Mouse (Mus musculus) adrenal gland, postnatal 10 days (tissue): ENCODE results near the gene Ino80e. TPM values are rescaled to one million over a fixed set of nuclear protein-coding genes. Genes with fewer than 3 reads are reported as not detected.
"Not testable (repeated sequence)": the region's sequence is repeated elsewhere in the genome, so short reads cannot be mapped to it uniquely, and the experiment has no call there.

Experiments used
- DNase-seq: peaks from one replicate; pipeline ENCODE4 v3.0.0; 2021; ENCODE audit warnings: mixed read lengths
- long read RNA-seq, 2 experiments: library from polyadenylated mRNA; stranded (forward); transcript quantifications; one replicate each; pipeline ENCODE4 v2.0.0; 2021
- total RNA-seq, 2 experiments: library from RNA; stranded (reverse); gene quantifications; 2 replicates each; pipeline ENCODE4 v1.2.3; 2021

Ino80e gene
- 10 to 100 TPM; 35.4 to 45.6 TPM for total RNA-seq
- long read RNA-seq, experiment 1, transcript Ino80e-203 (7 exons, 1,973 nt): major isoform, 11 of 25 reads
- long read RNA-seq, experiment 1, partial matches to known transcripts: 2 of 25 reads
- long read RNA-seq, experiment 1, other reads (novel, unspliced or antisense): 11 of 25 reads
- long read RNA-seq, experiment 2, transcript Ino80e-203 (7 exons, 1,973 nt): major isoform, 10 of 20 reads
- long read RNA-seq, experiment 2, partial matches to known transcripts: 1 of 20 reads
- long read RNA-seq, experiment 2, other reads (novel, unspliced or antisense): 8 of 20 reads

DNA sequence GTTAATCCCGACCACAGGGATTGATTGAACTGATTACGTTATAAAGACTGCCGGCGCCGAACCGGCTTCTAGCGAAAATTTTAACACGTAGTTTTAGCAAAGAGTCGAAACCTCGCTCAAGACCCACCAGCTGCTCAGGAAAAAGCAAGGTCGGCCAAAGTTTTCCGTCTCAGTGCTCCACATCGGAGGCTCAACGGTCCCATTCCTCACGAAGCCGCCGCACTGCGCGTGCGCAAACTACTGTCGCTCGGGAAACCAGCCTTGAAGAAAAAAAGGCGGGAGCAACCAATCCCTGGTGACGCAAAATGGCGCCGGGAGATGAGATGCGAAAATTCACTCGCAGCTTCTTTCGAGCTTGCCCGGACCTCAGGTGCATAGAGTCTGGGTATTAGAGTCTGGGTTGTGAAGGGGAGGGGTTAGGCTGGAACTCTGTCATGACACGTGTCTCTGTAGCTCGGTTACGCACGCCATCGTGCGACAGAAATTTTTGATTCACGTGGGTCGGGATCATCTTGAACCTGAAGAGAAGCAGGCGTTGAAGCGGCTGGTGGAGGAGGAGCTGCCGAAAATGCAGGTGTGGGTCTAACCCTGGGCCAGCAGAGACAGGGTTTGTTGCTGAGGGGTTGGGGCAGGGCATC, at the start of gene Ino80e:
Ino80e (minus strand) TSS at position 231 of the 638 bp plus-strand sequence.
- peak; percentile 94 for DNase-seq

GRCm38 (mm10) chr7:126905590-126905989, 43.4 kb upstream of the Ino80e start:
- no peak for DNase-seq

- DNase-seq: not testable (repeated sequence)
These were observed 37.6 kb upstream of the Ino80e start for GRCm38 (mm10) chr7:126899781-126900180.

DNA sequence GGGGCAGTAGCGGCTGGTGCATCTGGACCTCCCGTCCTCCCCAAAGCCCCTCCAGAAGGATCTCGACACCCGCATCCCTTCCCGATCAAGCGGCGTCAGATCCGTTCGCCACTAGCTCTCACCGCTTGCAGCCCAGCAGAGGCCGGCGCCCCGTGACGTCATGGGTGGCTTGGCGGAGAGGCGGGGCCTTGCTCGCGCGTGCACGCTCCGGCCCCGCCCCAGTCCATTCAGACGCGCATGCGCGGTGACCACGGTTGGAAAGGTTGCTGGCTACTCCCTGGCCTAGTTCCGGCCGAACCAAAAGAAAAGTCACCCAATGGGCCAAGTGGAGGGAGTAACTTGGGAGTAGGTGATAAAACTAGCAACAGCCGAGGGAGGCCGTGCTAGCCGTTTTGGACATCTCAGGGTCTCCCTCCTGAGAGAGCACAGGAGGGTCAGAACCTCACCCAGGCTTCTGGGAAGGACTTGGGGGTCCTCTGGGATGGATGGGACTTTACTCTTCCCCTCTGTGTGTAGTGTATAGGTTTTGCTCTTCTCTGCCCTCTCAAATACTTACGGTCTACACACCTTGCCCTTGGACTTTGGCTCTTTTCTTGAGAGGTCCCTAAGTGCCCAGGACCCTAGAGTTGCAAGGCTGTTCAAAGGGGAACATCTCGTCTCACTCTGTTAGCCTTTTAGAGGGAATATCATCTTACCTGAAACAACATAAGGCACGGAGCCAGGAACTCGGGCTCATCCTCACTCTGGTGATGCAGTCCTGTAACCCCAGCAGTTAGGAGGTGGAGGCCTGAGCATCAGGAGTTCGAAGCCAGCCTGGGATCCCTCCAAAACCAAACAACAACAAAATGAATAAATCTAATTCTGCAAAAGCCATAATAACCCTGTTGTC, 36.2 kb upstream of the Ino80e start:
- DNase-seq: peak; percentile 99

- DNase-seq: no peak
These were observed 35.4 kb upstream of the Ino80e start for GRCm38 (mm10) chr7:126897390-126898101.

DNA sequence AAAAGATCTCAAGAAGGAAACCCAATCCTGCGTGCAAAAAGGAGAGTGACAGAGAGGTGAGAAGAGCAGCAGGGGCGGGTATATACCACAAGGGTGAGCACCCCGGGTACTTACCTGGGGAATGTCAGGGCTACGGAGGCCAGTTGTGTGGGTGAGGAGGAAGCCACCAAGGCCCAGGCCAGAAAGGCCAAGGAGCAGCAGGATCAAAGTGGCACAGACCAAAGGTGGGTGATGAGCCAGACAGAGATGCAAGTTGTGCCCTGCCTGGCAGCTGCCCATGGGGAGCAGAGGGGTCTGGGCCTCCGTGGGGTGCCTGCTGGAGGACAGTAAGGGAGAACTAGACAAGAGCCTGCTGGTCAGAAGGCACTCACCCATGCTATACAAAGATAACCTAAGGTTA, 34.7 kb upstream of the Ino80e start:
- DNase-seq: no peak

DNA sequence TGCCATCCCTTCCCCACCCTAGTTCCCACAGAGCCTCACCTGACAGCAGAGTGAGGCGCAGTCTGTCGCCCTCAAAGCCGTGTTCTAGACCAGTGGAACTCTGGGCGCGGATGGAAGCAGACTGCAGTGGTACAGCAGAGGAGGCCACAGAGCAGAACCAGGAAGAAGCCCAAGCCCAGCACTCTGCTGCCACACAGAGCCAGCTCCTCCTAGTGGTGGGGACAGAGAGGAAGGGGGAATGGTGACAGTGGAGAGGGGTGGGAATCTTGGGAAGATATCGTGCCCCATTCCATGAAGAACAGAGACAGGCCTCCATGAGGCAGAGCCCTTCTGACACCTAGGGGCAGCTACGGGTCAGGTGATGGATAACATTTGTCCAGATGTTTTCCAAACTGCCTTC, 26.7 kb upstream of the Ino80e start:
- DNase-seq: no peak

GRCm38 (mm10) chr7:126887281-126887680, 25.1 kb upstream of the Ino80e start:
- no peak for DNase-seq

DNA sequence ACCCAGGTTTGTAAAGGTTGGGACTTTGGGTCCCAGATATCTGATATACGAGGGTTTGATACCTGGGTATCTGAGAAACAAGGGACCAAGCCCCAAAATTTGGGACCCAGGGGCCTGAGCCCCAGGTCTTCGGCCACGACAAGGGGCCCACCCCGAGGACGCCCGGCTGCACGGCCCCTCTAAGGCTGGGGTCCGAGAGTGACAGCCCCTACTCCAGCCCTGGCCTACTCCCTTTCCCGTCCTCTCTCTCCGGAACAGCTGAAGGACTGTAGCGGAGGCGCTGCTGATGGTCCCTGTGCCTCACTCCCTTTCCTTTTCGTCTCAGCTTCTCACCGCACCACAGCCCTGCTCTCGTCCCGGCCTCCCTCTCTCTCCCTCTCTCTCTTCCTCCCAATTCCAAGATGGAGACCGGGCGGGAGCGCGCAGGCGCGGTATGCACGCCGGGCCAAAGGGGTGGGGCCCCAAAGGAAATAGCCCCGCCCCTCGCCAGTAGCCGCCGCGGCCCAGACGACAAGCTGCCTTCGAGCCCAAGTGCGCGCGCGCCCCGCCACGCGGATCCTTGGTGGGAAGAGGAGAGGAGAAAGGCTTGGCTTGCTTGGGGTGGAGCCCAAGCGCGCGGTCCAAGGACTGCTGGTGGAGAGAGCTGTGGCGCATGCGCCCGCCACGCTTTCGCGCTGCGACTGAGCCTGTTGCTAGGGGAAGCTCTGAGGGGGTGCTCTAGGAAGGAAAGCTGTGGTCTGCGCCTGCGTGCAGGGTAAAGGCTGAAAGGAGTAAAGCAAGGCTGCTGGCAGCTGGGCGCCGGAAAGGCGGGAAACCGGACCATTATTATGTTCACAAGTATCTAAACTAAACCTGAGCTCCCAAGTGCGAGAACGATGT, 22.3 kb upstream of the Ino80e start, which contains the start of gene Taok2:
Taok2 (minus strand) TSS at position 418 of the 879 bp plus-strand sequence.
- peak; percentile 98 for DNase-seq

- peak; percentile 40 for DNase-seq
These were observed 21.6 kb upstream of the Ino80e start for GRCm38 (mm10) chr7:126883731-126884181.

DNA sequence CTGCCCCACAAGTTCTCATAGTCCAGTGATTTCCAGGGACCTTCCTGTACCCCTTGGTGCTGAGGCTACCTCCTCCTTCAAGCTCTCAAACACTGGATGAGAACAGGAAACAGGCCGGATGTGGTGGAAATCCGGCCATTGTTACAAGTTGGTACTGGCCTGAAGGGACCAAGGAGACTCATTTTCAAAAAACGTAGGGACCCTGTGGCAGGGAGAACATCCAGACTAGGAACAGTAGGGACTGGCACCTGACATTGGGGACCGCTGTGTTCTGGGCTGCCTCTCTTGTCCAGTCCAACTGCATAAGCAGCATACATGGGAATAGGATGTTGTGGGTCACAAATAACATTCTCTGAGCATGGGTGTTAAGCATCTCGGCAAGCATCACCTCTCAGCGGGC, 18.9 kb upstream of the Ino80e start:
- no peak for DNase-seq

DNA sequence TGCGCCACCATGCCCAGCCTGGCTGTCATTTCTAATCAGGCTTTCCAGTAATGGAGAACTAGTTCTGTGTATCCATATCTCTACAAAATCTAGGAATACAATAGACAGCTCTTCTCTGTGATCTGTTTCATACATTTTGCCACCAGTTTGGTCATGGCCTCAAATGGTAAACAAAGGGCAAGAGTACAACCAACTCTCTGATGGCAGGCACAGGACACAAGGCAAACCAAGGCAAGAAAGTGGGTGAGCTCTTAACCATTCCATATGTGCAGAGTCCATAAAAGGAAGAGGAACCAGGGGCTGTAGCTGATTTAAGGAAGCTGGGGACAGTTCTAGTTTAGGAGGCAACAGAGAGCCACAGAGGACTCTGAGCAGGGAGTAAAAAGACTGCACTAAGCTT, 15.1 kb upstream of the Ino80e start:
- no peak for DNase-seq

- no peak for DNase-seq
These were observed 8.3 kb upstream of the Ino80e start for GRCm38 (mm10) chr7:126870520-126870891.

DNA sequence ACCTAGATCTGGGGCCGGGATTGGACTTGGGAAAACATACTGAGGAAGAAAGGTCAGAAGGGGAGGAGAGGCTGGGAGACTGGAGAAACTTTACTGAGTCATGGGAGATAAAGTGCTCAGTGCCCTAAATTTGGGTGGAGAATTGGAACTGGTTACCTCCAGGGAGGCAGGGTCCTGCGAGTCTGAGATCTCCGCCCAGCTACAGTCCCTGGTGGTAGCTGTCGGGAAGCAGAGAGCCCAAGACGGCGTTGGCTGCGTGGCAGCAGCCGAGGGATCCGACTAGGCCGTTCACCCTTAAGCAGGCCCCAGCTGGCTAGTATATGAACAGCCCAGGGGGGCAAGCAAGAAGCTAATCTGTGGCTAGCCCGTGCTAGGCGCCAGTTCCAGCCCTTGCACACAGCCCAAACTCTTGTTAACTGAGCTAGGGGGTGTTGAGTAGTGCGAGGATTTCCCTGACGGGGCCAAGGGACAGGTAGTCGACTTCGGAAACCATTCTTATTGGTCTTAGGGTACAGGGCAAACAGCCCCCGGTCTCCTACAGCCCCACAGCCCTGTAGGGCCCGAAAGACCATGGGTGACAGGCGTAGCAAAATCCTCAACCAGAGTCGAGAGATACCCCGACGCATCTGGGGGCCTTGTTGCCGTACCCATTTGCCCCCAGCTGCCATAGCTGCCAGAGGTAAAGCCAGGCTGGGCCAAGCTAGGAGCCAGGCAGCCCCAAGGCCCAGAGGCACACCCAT, 7.8 kb upstream of the Ino80e start:
- DNase-seq: no peak

DNA sequence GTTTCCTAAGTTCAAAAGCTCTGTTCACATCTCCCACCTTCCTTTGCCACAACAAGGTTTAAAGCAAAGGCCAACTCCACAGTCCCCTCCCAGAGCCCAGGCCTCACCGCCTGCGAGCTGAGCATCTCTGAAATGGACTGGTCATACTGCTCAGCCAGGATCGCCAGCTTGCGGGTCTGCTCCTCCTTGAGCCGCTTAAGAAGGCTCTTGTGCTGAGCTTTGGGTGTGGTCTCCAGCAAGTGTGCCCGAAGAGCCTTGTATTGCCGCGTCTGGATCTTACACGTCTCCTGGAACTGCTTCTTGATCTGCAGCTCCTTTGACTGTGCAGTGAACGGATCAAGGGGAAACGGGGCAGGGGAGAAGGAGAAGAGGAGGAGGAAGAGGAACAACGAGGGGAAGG, 5.8 kb upstream of the Ino80e start:
- no peak for DNase-seq

DNA sequence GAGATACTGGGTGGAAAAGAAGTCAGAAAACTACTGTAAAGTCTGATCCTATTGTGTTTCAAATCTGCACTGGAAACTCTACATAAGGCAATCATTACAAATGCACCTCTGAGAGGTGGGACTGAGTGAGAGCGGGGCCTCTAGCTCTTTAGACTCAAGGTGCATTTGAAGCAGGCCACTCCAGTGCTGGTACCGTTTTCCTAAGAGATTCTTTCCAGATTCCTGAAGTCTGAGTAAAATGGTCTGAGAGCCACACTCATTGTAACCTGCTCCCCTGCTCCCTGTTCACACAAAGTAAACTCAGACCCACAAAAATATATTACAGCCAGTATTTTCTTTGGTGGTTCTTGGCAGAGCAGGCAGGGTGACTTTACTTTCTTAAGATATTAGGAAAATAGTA, 5.4 kb upstream of the Ino80e start:
- DNase-seq: no peak

GRCm38 (mm10) chr7:126863791-126864190, 1.6 kb upstream of the Ino80e start:
- DNase-seq: no peak

- peak; percentile 97 for DNase-seq
These were observed 597 bp downstream of the Ino80e start, which contains the start of gene Hirip3 for GRCm38 (mm10) chr7:126861429-126862130. TSS of gene Hirip3 (plus strand) at chr7:126861972.

DNA sequence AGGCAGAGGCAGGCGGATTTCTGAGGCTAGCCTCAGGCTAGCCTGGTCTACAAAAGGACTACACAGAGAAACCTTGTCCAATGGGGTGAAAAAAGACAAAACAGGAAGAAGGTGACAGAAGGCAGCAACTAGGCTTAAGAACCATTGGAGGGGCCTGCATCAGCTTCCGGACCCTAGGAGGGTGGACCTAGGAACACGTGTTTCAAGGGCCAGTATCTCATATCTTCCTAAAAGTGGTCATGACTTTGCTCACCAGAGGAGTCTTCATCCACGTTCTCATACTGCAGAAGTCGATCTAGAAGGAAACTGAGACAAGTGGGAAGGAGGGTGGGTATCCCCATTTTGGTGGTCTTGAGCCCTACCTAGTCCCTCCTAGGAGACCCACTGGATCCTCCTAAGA, 1.2 kb downstream of the Ino80e start:
- DNase-seq: no peak
